Mouse (Mus musculus) bone marrow macrophage, adult 2 months (primary cell): ENCODE measurements around the gene Angptl4. TPM values are rescaled to one million over a fixed set of nuclear protein-coding genes. Genes with fewer than 3 reads are reported as not detected.

Experiments
- H3K27ac ChIP-seq: 2 replicates; pipeline ENCODE4 v1.5.1; 2012; ENCODE audit warnings: low read depth, low read length; ENCODE audit not compliant: insufficient read depth
- H3K4me1 ChIP-seq: 2 replicates; pipeline ENCODE4 v1.6.1; 2012; ENCODE audit warnings: low read length; ENCODE audit not compliant: control insufficient read depth, insufficient read depth
- H3K4me3 ChIP-seq: 2 replicates; pipeline ENCODE4 v1.5.1; 2012; ENCODE audit warnings: mild to moderate bottlenecking, low read length, moderate library complexity; ENCODE audit not compliant: insufficient read depth
- CTCF ChIP-seq: IDR thresholded peaks from 2 replicates; pipeline ENCODE4 v1.5.1; 2012; ENCODE audit warnings: low read depth, mild to moderate bottlenecking, low read length, moderate library complexity
- POLR2A ChIP-seq: IDR thresholded peaks from 2 replicates; pipeline ENCODE4 v1.6.1; 2012; ENCODE audit warnings: mild to moderate bottlenecking, low read depth, low read length, borderline replicate concordance
- polyA plus RNA-seq: library from polyadenylated mRNA; stranded (reverse); fragments of >200 nt; gene quantifications from 2 replicates; pipeline ENCODE4 v1.2.4, GENCODE M21; 2012; ENCODE audit not compliant: missing spikeins, insufficient read depth, insufficient read length

Angptl4 gene
- polyA plus RNA-seq, 1 experiment: 8.4 TPM

DNA sequence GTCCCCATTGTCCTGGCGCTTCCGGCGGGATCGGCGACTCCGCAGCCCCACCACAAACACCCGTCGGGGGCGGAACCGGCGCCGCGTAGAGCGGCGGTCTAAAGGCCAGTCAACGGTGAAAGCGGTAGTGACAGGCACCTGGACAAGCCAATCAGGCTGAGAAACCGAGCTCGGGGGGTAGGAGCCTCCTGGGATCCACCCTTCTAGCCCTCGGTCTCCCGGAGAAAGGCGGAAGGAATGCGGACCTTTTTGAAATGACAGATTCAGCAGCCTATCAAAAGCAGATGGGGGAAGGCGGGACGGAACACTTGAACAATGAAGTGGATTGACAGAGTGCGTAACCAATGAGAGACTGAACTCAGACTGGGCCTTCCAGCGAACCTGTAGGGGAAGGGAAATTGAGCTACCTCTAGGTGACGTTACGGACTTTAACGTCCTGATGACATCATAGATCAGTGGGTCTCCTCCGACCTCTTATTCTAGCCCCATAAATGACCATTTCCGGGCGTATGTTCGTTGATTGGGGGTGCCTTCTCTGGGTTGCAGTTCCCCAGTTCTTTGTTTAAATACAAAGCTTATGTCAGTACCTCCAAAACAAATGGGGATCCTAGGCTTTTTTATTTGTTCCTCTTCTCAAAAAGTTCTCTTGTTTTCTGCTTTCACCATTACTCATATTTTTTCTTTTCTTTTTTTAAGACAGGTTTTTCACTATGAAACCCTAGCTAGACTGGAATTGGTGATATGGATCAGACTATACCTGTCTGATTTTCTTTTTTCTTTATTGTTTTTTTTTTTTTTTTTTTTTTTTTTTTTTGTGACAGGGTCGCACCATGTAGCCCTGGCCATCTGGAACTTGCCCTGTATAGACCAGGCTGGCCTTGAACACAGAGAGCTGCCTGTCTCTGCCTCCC lies 21.1 kb downstream of the Angptl4 start, which contains the start of gene Rab11b:
TSS of gene Rab11b (minus strand) at position 276 of the 911 bp plus-strand sequence.
- Histone ChIP-seq H3K4me3 (peak within 1 kb of the TSS; percentile 90), H3K27ac (peak within 1 kb of the TSS; percentile 99), H3K4me1 (peaks cover 28% of the 10 kb centered on the region)
- TF ChIP-seq POLR2A (no peak), CTCF (no peak)

DNA sequence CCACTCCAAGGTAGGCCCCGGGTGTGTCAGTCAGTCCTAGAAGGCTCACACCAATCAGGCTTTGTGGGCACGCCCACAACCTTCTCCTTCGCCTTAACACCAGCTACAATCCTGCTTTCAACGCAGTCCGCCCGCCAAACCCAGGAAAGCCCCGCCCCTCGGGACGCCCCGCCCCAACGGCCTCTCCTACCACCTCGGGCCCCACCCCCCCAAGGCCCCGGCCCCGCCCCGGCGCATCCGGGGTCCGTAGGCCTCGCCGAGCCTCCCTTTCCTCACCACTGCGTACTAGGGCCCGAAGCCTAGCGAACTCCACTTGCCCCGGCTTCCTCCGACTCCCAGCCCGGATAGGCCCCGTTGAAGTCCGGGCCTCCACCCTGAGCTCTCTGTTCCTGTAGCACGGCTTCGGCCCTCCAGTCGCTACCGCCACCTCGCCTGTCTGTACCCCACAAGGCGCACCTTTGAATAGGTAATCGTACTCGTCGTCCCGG lies 21.8 kb downstream of the Angptl4 start:
- peaks cover 28% of the 10 kb centered on the region for H3K4me1 ChIP-seq
- TF ChIP-seq POLR2A: no peak
- no peak for TF ChIP-seq CTCF

DNA sequence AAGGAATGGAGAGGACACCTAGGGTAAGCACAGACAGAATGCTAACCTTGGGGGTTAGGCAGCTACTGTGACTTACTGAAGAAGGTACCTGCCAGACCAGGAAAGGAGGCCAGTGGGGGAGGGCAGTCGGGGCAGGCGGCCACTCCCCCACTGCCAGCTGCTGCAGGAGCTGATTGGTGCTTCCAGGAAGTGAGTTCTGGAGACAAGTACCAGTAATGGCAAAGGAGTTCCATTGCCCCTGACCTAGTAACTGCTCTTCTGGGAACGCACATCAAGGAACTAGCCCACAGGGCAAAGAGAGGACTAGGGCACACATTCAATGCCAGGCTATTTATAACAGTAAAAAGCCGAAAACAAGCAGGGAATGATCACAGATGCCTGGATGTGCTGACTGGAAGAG lies 24.4 kb downstream of the Angptl4 start:
- TF ChIP-seq POLR2A: no peak
- no peak for TF ChIP-seq CTCF
- no peak overlapping the region for H3K27ac ChIP-seq
- peaks cover 28% of the 10 kb centered on the region for H3K4me1 ChIP-seq
- no peak overlapping the region for H3K4me3 ChIP-seq

More for the DNA sequence above, 21.8 kb downstream of the Angptl4 start:
- Histone ChIP-seq H3K4me3 (peak overlapping the region; percentile 90), H3K27ac (peak overlapping the region; percentile 99)

DNA sequence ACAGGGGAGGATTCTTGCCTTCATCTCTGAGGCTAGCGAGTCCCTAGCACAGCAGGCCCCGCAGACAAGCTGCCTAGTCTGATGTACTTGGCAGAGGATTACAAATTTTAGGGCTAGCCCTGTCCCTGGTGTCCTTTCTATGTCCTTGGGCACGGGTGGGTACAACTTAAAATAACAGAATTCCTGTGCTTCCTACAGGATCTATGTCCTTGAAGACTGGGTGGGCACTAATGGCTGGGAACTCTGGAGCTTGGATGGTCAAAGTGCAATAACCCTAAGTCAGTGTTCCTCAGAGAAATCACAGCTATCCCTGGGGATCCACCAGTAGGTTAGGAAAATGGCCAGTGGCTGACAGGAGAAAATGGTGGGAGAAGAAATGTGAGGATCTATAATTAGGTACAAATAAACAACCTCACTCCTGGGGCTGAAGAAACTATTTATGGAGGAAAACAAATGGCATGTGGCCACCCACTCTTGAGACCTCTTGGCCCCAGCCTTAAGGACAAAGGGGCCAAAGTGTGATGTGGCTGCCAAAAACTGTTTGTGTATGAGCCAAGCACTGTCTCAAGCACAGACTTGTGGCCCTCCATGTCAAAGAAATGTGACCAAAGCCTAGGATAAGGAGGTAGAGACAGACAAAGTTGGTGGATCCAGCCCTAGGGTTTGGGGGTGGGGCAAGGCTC lies 25.4 kb downstream of the Angptl4 start:
- no peak overlapping the region for H3K4me3 ChIP-seq
- H3K4me1 ChIP-seq: peaks cover 28% of the 10 kb centered on the region
- no peak overlapping the region for H3K27ac ChIP-seq
- TF ChIP-seq CTCF (no peak), POLR2A (no peak)

DNA sequence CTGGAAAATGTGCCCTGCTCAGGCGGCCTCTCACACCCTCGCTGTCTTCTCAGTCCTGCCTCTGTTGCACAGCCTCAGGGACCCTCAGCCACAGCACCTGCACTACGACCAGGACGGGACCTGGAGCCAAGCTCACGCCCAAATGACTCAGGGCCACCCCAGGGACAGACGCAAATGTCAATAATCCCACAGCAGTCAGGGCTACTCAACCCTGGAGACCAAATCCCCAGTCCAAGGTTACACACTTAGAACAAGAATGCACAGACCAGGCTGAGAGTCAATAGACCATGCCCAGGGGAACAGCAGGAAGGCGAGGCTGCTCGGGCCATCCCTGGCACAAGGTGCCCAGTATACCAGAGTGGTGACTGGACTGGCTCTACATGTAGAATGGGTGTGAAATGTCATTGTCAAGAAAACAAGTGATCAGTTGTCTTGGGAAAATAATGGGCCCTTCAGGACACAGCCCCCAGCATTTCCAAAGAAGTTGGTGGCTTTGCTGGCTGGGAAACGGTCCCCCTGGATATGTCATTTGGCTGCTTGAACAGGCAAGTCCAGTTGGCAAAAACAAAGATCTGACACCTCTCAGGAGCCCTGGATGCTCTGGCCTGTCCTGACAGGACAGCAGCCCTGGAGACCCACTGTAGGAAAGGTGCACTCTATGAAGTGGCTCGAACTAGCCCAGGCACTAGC lies 26.1 kb downstream of the Angptl4 start:
- peaks cover 25% of the 10 kb centered on the region for H3K4me1 ChIP-seq
- H3K4me3 ChIP-seq: no peak overlapping the region
- TF ChIP-seq POLR2A (no peak), CTCF (no peak)
- H3K27ac ChIP-seq: no peak overlapping the region

DNA sequence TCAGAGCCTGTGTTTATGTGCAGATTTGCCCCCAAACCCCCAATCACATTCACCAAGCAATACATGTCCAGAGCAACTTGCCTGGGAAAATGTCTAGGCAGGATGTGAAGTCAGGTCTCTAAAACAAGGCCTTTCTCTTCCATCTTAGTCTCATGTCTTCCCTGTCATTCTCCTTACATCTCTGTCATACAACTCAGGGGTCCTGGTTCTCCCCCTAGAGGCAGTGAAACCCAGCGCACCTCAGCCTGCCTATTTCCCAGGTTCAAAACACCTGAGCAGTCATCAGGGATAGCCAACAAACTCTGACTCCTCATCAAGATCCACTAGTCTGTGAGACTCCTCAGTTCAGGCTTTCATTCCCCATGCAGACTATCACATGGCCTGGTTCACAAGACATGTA lies 27.0 kb downstream of the Angptl4 start:
- Histone ChIP-seq H3K4me1 (peaks cover 25% of the 10 kb centered on the region), H3K27ac (no peak overlapping the region), H3K4me3 (no peak overlapping the region)
- TF ChIP-seq POLR2A (no peak), CTCF (no peak)

DNA sequence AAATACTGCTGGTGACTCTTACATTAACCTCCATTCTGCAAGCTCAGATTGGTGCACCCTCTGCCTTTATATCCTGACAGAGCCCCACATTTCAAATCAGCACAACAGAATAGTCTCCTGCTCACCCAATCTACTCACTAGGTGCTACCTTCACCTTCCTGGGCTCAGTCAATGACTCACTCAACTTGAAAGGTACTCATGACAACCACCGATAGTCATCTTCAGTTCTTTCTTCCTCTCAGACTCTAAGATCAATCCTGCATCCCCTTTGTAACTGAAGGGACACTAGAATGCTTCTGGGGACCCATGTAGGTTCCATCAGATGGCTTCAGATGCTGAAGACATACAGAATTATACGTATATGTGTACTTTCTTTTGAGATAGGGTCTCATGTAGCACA lies 29.3 kb downstream of the Angptl4 start:
- no peak overlapping the region for H3K4me3 ChIP-seq
- H3K4me1 ChIP-seq: peaks cover 10% of the 10 kb centered on the region
- H3K27ac ChIP-seq: no peak overlapping the region
- TF ChIP-seq CTCF (no peak), POLR2A (no peak)

DNA sequence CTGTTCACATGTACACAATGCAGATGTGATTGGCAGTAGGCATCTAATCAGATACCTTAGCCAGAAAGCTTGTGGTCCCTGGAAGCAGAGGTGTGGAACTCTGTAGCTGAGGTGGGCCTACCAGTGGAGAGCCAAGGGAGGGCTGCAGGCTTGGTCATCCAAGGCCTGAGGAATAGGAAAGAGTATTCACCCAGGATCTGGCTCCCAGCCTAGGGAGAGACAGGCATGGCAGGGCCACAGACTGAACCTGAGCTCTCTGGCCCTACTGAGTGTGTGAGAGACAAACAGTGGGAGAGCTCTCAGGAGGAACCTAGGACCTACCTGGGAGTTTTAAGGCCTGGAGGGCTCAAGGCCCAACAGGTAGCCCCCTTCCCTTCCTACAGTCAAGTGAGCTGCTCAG lies 30.4 kb downstream of the Angptl4 start:
- TF ChIP-seq POLR2A: no peak
- no peak for TF ChIP-seq CTCF
- Histone ChIP-seq H3K27ac (no peak overlapping the region), H3K4me3 (no peak overlapping the region), H3K4me1 (no peaks in the 10 kb centered on the region; the same call in 1 of the 2 replicates)

DNA sequence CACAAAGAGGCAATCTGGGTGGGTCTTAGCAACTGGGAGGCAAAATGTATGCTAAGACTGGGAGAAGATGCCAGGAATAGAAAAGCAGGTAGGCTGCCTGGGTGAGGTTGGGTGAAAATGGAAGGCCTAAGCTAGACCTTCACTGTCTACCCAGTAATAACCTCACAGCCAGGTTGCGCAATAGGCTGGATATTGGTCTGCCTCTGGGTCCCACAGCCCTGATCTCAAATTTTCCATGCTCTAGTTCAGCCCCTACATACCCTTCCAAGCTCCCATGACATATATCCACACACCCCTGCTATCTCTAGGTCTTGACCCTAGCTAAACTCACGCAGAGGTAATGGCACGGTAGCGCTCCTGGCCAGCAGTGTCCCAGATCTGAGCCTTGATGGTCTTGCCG lies 32.2 kb downstream of the Angptl4 start:
- no peak overlapping the region for H3K4me3 ChIP-seq
- no peaks in the 10 kb centered on the region for H3K4me1 ChIP-seq
- H3K27ac ChIP-seq: no peak overlapping the region
- no peak for TF ChIP-seq CTCF
- TF ChIP-seq POLR2A: no peak

DNA sequence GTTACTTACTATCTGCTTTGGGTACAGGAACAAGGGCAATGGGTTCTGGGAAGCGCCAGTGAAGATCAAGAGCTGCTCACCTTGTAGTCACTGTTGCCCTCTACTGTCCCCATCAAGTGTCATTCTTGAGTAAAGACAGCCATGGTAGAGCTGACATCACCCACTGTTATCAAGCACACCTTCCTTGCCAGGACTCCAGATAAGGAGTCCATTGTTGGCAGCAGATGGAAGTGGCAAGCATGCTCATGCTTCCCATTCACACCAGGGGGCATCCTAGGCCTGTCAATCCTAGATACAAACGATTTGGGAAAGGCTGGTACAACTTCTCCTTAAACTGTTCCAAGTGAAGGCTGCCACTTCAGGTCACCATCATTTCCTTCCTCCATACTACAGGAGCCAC lies 35.6 kb downstream of the Angptl4 start:
- no peak overlapping the region for H3K4me3 ChIP-seq
- no peak overlapping the region for H3K27ac ChIP-seq
- no peak for TF ChIP-seq POLR2A
- peak; percentile 51; the same call in 1 of the 2 replicates for TF ChIP-seq CTCF
- peaks cover 5% of the 10 kb centered on the region; the same call in 1 of the 2 replicates for H3K4me1 ChIP-seq
